Mouse (Mus musculus) adrenal gland, postnatal 14 days (tissue): Measurements from ENCODE around the gene Gtf3c1. TPM values are rescaled to one million over a fixed set of nuclear protein-coding genes. Genes with fewer than 3 reads are reported as not detected.

Experiments
- DNase-seq: peaks from one replicate; pipeline ENCODE4 v3.0.0; 2021; ENCODE audit warnings: mixed read lengths
- total RNA-seq: library from RNA; stranded (reverse); gene quantifications from 2 replicates; pipeline ENCODE4 v1.2.3, GENCODE M21; 2021

The Gtf3c1 gene
- total RNA-seq, 1 experiment from 2014 or later, result 61.0 TPM

DNA sequence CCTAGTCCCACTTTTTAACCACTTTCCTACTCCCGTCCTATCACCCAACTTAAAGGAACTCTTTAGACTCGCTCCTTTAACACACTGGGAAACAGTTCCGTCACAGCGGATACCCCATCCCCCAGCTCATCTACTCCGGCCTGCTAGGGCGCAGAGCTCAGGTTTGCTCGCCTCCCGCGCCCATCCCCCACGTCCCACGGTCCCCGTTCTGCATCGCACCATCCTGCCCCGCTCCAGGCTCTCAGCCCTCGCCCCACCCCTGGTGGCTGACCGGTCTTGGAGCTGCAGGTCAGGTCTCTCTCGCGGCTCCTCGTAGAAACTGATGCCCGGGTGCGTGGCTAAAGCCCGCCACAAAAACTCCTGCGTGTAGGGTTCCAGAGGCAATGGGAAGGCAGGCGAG is 394 bp downstream of the Gtf3c1 start:
- DNase-seq, result peak; percentile 85

DNA sequence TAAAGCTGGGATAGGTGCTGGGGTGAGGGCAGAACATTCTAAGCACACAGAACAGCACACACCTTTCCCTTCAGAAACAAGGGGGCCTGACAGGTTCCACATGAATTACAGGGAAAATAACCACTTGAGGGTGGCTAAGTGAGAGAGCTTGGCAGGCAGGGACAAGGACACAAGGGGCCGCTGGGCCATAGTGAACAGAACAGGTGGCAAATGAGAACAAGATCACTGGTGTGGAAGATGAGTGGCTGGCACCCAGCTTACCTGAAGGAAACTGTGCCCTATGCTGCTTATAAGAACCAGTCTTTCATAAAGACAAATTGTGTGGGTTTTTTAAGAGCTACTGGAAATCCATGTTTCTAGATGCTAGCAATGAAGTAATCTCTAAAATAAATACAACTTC is 4.8 kb downstream of the Gtf3c1 start:
- no peak for DNase-seq

DNA sequence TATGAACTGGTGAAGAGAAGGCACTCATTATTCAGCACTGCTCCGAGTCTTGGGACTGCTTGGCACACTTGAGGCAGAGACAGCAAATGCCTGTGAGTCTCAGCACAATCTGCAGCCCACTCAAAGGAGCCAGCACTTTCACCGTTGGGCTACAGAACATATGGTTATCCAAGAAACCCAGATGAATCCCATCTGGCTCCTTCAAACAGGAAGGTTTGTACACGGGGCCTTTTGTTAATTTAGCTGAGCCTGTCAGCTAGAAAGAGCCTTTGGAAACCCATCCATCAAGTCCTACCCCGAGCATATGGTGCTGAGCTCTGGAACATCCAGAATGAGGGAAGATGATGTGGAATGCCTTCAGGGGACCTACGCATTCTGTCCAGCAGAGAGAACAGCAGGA is 13.5 kb downstream of the Gtf3c1 start:
- DNase-seq, result no peak

DNA sequence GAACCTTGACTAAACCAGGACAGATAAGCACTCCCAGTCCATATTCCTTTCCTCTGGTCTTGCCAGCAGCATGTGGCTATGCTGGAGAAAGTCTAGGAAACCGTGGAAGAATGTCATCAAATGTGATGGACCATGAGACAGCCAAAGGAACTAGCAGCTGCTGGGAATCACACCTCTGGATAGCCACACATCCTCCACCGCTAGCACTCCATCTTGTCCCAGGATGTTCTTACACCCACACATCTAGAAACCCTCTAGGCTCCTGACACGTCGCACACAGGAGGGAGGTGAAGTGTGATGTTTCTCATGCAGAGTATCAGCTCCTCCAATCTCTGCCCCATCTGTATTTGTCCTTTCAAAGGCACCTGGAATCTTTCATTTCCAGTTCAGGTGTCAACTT is 17.1 kb downstream of the Gtf3c1 start:
- DNase-seq, result no peak

DNA sequence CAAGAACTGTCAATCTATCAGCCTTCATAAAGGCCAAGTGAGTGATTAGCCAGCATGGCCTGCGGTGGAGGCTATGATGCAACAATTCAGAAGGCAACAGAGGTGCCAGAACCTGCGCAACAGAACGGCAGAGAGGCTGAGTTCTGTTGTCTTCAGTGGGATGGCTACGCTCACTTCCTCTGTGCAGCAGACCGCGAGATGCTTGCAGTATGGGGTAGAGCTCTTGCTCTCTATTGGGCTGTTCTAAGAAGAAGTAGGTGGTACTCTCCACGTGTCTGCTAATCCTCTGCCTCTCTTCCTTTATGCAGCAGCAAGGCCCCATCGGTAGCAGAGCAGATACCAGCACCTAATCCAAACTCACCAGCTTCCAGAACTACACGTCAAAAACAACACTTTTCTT is 27.6 kb downstream of the Gtf3c1 start:
- no peak for DNase-seq

DNA sequence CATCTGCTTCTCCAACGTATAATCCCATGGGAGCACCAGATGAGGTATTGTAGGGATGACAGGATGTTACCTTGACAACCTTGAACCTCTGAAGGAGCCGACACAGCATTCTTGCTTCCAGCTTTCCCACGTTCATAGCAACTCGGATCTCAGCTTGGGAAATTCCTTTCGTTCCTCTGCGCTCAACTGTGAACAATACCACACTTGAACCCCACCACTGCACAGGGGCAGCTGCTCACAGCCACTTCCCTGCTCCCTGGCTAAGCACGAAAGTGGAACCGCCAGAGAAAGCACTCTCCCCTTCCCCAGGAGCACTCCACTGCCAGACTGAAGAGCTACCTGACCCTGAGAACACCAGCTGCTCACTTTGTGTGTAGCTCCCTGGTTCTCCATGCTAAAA is 28.8 kb downstream of the Gtf3c1 start:
- DNase-seq, result no peak

DNA sequence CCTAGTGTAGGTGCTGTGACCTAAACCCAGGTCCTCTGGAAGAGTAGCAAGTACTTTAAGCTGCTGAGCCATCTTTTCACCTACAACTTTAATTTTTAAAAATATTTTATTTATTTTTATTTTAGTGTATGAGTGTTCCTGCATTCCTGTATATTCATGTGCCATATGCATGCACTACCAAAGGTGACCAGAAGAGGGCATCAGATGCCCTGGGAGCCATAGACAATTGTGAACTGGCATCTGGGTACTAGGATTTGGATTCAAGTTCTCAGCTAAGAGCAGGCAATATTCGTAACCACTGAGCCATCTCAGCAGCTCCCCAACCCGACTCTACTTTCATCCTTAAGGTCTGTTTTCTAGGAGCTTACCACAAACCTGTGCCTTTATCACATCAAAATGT is 32.7 kb downstream of the Gtf3c1 start:
- peak; percentile 54 for DNase-seq

DNA sequence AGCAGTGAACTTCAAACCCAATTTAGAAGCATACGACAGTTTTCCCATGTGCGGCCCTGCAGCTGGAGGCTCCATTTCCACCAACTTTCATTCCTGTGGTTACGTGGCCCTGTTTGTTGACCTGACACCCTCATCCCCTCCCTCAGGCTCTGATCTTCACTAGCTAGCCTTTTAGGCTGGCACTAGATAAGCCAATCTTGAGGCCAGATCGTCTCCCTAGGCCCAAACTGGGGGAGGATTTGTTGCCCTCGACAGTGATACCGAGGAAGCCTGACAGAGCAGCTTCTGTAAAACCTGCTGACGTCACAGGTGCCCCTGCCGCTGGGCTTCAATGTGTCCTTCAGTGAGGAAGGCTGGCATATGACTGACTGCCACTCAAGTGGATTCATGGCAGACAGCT is 36.2 kb downstream of the Gtf3c1 start:
- peak; percentile 29 for DNase-seq

DNA sequence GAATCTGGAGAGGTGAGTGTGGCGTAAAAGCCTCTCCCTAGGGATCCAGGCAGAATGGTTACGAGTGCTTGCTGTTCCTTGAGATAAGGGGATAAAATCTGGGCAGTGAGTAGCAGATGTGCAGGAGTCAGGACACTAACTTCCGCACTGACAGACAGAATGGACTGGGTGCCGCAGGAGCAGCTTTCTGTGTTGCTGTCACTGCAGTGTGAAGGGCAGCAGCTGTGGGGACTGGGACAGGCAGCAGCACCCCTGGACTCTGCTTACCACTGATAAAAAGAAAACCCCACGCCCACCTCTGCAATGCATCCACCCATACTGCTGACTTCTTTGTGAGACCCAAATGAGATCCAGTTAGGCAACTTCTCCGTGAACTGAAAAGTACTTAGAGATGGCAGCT is 36.7 kb downstream of the Gtf3c1 start:
- no peak for DNase-seq

DNA sequence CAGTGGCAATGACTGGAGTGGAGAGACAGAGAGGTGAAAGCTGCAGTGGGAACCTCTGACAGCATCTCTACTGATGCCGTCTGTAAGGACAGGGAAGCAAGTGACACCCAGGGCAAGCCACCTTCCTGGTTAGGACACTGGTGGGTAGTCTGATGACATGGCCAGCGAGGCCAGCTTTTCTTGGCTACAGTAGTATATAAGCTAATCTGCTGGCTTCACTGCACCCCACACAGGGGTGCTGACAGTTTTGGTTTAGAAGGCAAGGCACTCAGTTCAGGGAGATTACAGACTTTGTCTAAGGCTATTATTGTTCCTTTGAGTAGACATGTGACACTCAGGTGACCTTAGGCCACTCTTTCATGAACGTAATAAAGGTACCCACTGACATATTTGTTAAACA is 43.9 kb downstream of the Gtf3c1 start:
- DNase-seq, result no peak

DNA sequence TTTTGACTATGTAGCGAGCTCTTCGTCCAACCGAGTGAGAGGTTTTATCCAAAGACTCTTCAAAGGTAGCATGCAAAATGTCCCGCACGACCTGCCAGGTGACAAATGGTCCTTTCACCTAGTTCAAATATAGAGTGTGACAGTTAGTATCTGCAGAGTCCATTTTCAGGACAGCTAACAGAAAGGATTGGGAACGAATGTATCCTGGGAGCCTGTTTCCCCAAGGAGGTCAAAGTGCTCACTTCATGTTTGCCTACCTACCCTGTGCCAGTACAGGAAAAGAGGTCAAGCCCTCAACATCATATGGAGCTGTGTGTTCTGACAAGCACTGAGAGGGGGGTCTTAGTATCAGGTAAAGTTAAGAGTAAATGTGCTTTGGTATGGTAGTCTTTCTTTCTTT is 50.1 kb downstream of the Gtf3c1 start:
- DNase-seq, result no peak

DNA sequence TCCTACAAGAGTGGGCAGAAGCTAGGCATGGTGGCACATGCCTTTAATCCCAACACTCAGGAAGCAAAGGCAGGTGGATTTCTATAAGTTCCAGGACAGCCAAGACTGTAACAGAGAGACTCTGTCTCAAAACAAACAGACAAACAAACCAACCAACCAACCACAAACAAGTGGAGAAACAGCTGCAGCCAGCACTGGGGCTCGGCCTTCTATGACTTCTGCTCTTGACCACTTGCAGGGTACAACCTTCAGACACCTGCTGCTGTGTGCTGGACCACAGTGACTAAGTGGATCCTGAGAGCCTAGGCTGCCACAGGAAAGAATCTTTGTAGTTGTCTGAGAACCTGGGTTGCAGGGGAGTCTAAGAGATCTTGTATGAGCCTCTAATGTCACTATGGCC is 58.6 kb downstream of the Gtf3c1 start:
- DNase-seq, result no peak

DNA sequence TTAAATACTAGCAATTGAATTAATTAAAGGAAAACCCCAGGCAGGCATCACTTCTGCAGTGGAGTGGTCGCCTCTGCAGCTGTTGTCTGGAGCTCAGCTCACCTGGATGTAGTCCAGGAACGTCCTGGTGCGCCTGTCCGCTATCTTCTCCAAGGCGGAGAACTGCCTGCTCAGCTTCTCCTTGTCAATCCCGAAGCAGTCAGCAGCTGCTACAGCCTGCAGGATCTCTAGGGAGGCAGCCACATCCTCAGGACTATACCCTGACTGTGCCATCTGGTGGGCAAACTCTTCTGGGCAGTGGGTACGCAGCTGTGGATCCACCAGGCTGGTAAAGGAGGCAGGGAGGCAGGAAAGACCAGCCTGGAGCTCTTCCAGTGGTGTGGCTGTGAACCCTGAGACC is 62.2 kb downstream of the Gtf3c1 start:
- no peak for DNase-seq

DNA sequence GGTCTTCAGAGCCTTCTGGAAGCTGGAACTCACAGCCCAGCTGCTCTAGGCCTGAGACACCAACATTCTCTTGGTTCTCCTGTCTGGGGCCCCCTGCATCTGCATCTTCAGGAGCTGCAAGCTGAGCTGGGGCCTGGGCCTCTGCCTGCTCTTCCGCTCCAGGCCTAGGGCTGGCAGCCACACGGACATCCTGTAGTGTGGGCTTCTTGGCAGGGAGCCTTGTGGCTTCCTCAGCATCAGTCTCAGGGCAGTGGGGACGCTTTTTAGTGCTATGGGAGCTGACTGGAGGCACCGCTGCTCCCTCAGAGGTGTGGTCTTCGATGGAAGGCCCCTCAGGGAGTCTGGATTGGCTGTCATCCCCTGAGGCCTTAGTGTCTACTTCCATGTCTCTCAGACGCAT is 63.7 kb downstream of the Gtf3c1 start:
- peak; percentile 33 for DNase-seq

DNA sequence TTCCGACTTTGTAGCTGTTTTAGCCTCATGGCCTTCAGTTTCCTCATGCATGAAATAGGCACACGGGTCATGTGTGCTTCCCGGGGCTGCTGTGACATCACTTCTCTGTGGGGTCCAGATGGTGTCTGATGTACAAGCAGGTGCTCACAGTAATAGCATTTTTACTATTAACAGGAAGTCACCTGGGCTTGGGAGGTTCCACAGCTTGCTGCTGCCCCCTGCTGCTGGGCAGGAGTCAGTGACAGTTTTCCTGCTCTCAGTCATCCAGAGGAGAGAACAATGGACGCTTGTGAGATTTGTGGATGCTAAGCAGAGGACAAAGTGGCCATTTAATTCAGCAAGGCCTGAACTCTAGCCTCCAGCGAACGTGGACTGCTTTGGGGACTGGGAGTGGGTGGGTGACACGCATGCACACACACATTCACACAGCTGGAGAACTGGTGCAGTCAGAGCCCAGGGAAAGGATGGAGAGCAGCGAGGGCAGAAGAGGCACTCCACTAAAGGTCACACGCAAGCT is 68.7 kb downstream of the Gtf3c1 start:
- DNase-seq, result peak; percentile 78

DNA sequence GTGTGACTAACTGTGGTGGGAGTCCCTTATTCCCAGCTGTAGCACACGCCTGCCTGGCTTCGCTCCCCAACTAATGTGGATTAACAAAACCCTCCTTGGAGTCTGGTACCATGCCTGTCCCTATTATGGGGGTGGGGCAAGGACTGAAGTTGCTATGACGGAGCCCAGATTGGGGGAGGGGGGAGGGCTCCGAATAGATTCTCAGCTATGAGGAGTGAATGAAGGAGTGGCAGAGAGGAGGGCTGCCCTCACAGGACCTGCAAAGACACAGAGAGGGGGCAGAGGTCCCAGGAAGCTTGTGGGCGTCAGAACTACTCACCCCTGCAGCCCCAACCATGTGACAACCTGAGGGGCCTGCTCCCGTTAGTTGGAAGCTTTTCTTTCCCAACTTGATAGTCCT is 69.2 kb downstream of the Gtf3c1 start:
- no peak for DNase-seq

DNA sequence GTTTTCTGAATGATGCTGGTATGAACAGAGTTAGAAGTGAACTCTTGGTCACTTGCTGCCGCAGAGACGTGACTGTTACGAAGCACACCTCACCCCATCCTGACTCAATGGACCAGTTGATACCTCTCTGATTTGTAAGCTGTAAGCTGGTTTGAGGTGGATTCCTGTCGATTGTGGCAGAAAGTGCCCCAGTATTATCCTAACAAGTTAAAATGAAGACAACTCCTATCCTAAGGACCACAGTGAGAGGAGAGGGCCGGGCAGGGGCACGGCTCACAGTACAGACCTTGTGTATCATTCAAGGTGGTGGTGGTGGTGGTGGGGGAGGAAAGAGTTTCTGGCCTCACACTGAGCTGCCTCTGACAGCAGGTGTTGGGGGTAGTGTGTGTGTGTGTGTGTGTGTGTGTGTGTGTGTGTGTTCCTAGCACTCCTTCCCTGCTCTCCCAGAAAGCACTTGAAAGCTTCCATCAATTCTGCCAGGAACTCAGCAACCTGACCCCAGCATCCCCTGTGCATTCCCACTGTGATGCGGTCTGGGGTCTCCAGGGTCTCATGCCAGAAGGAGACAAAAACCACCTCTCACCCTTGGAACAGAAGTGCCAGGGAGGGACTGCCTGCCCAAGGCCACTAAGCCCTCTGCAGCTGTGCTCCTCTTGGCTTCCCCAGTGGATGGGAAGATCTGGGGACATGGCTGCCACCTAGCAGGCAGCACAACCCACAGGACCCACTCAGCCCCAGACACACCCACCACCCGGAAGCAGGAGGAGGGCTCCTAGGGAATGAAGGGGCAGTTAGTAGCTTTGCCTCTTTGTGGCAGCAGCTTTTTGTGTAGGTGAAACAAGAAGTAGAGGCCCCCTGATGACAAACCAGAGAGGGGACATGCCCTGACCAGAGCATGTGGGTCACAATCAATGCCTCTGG is 70.1 kb downstream of the Gtf3c1 start:
- no peak for DNase-seq

DNA sequence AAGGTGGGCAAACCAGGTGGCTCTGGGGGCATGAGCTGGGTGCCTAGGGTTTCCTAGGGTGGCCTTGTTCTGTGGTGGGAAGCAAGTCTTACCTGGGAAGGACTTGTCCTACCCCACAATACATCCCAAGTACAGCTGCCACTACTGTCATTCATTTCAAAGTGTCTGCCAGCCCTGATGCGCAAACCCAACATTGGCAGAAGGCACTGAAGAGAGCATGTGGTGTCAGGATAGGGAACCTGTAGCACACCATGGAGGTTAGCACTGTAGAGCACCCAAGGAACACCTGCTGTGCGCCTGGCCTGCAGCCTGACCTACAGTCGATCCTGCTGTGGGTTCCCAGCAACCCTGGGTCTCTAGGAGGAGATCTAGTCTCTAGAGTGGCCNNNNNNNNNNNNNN is 76.6 kb downstream of the Gtf3c1 start:
- no peak for DNase-seq

DNA sequence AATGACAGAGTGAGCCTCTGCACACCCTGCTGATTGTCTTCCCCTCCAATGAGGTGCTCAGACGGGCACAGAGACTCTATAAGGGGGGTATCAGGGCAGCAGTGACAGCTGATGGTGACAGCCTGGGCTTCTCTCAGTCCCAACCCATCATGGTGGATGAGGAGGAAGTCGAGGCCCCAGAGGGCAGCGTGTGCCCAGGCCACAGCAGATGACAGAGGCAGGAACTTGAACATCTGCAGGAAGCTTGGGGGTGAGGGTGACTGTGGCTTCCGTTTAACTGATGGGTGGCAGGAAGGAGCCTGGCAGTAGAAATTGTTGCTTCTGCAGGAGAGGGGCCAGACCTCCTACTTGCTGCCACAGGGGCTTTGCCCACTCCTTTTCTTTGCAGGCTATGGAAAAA is 77.3 kb downstream of the Gtf3c1 start:
- peak; percentile 37 for DNase-seq

DNA sequence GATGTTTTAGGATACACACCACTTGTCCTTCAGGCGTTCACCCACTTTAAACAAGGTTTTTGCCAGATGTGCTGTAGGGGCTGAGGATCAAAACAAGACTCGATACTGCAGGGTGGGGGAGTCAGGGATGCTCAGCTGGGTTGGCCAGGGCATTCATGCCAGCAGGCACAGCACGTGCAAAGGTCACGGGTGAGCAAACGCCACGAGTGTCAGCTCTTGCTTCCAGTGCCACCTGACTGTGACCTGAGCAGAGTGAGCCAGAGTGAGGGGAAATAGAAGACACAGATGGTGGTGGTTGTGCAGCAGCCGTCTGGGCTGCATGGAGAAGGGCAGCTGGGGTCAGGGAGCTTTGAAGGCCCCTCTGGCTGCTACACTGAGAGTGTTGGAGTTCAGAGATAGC is 81.8 kb downstream of the Gtf3c1 start:
- DNase-seq, result no peak

DNA sequence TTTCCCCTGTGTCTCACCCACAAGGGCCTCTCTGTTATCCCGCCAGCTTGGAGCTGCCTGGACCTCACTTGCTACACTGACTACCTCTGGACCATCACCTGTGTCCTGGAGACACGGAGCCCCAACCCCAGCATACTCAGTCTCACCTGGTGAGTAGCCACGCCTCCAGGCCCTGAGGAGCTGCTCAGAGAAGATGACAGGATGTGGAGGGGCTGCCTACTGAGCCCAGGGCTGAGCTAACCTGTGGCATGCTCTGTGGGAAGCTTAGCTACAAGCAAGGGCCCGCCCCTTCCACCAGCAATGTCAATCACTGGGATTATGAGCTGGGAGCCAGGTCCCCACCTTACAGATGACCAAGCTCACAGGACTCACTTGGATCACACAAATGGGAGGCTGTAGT is 82.4 kb downstream of the Gtf3c1 start:
- no peak for DNase-seq

DNA sequence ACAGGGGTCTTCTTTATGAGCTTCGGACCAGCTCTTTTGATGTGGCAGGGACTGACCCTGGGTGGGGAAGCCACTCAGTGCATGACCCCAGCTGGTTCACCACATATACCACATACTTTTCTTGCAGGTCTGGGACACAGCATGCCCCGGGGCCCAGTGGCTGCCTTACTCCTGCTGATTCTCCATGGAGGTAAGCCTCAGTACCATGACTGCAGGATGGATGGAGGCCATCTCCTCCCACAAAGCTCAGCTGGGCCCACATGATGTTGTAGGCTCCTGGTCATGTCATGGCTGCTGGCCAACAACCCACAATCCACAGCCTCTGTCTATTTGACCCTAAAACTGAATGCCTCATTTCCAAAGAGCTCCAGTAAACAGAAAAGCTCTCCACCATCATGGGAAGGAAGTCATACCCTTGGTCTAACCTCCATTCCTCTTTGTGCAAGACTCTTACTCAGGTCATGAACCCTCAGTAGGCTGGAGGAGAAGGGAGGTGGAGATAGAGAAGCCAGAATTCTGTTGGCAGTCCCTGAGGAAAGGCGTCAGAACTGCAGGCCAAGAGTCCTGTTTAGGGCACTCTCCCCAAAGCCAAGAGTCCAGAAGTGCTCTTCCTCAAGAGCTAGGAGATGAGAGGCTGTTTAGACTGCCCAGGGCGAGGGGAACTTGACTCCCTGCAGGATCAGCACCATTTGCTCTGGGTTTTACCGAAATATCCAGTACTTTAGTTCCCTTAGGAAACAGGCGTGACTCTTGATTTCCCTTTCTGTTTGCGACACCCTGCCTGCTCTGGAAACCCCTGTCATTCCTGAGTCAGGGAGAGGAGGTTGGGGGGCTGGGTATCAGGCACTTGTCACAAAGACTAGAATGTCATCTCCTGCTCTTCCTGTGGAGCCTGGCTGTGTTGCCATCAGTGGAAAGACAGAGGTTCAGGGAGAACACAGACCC is 84.6 kb downstream of the Gtf3c1 start:
- DNase-seq, result no peak

DNA sequence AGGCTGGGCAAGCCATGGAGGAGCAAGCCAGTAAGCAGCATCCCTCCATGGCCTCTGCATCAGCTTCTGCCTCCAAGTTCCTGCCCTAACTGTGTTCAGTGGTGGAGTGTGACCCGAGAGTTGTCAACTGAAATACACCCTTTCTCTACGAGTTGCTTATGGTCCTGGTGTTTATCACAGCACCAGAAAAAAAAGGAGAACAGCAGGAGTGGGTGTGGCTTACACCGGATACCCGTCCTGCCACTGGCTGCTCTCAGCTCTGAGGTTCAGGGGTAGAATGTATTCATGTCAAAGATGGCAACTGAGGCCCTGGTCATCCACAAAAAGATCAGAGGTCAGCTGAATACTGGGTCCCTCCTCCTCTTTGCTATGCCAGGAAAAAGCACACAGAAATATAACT is 87.5 kb downstream of the Gtf3c1 start:
- DNase-seq, result no peak
